Comparison of ENCODE assay signal across 18 mouse cellular contexts in genomic region chr11:44689571-44690264, GRCm38 (mm10).
A peak's percentile ranks its signal among the peaks of the same experiment; 100 is the strongest.
DNase-seq lines count a peak whose midpoint lies in the region; ATAC-seq lines count a peak whose summit lies in the region.
"Had no signal": no experiment of that assay in that cellular context is flagged by ENCODE, and none has a peak within 500 bp of the region (broad histone marks: within the 10 kb centered on the region; RNA-seq: fewer than 3 reads in every experiment).

No protein-coding gene starts in this region.

- no peak overlapping the region for H3K27ac ChIP-seq in neural tube, embryonic 15.5 days (replicated peaks)
- H3K27ac ChIP-seq: left cerebral cortex, adult 2 months; liver, embryonic 13.5 days had no signal

- H3K4me2 ChIP-seq in neural tube, embryonic 15.5 days: no peak overlapping the region
- H3K4me2 ChIP-seq: liver, embryonic 13.5 days; lung, embryonic 14.5 days had no signal

- no peaks in the 10 kb centered on the region for H3K9me3 ChIP-seq in neural tube, embryonic 15.5 days (replicated peaks)
- H3K9me3 ChIP-seq: liver, embryonic 13.5 days had no signal

- H3K4me3 ChIP-seq in neural tube, embryonic 15.5 days (replicated peaks): no peak overlapping the region
- H3K4me3 ChIP-seq: erythroblast, embryonic 14.5 days; left cerebral cortex, adult 2 months; liver, embryonic 13.5 days had no signal

- no peak overlapping the region for H3K9ac ChIP-seq in neural tube, embryonic 15.5 days (replicated peaks)
- H3K9ac ChIP-seq: liver, embryonic 13.5 days; lung, embryonic 14.5 days had no signal

- peak; percentile 25 for DNase-seq in cerebellum, adult 11-12 months
- no peak for DNase-seq in cerebellum, postnatal 4 days (ENCODE audit: low spot score in 2 of 2)
- DNase-seq in heart, adult 11 months: peak; percentile 93
- no peak for DNase-seq in heart, postnatal 14 days
- DNase-seq in neural tube, embryonic 10.5 days (ENCODE audit: extremely low spot score, low spot score): peak; percentile 10
- no peak for DNase-seq in ovary, postnatal 10 days (ENCODE audit: low spot score)
- no peak for DNase-seq in retina, embryonic 14.5 days (ENCODE audit: low spot score)
- DNase-seq: kidney, adult 11 months; kidney, postnatal 4 days; layer of hippocampus, adult 9-11 months; liver, embryonic 13.5 days; lung, embryonic 14.5 days; lung, postnatal 36 days; right cerebral cortex, adult 18-20 months had no signal

- H3K27me3 ChIP-seq in neural tube, embryonic 15.5 days (replicated peaks): no peaks in the 10 kb centered on the region
- H3K27me3 ChIP-seq: liver, embryonic 13.5 days had no signal

- H3K4me1 ChIP-seq in neural tube, embryonic 15.5 days: peaks cover 26% of the 10 kb centered on the region
- H3K4me1 ChIP-seq: liver, embryonic 13.5 days had no signal

- no peak for ATAC-seq in neural tube, embryonic 15.5 days (ENCODE audit: low FRiP score)
- ATAC-seq: forebrain, embryonic 14.5 days had no signal

- intact Hi-C loops in heart, postnatal 14 days (cut with DNase I): loop anchor here (5.0 kb wide), 1 partner anchor 72 kb away; the partner anchor contains the start of gene Ebf1

- no peaks in the 10 kb centered on the region for H3K36me3 ChIP-seq in neural tube, embryonic 15.5 days
- H3K36me3 ChIP-seq: liver, embryonic 13.5 days had no signal

- 86% methylated on average over 7 of the region's 7 CpGs for WGBS in neural tube, embryonic 15.5 days

Comparison
In these comparisons a context has a peak if more than half of its experiments do, and no peak if none do; other contexts are left out.
1. DNase-seq: peak in cerebellum, adult 11-12 months (single experiment), heart, adult 11 months (single experiment) and neural tube, embryonic 10.5 days (single experiment); none in cerebellum, postnatal 4 days (0 of 2), heart, postnatal 14 days (0 of 2), ovary, postnatal 10 days (single experiment) and retina, embryonic 14.5 days (single experiment).